Mouse (Mus musculus) layer of hippocampus, postnatal 10 days (tissue): Measurements from ENCODE around the gene Ispd. TPM values are rescaled to one million over a fixed set of nuclear protein-coding genes. Genes with fewer than 3 reads are reported as not detected.
"Not testable (repeated sequence)": the region's sequence is repeated elsewhere in the genome, so short reads cannot be mapped to it uniquely, and the experiment has no call there.

Source experiments
- DNase-seq, 2 experiments: peaks; one replicate each; pipeline ENCODE4 v3.0.0; 2021; ENCODE audit warnings: low spot score in 2 of 2
- long read RNA-seq: library from polyadenylated mRNA; stranded (forward); transcript quantifications from one replicate; pipeline ENCODE4 v2.0.0, GENCODE M21; 2023
- total RNA-seq, 2 experiments: library from RNA; stranded (reverse); gene quantifications; 2 replicates each; pipeline ENCODE4 v1.2.3; 2021

Gene Ispd
- total RNA-seq = 10 to 100 TPM; 12.1 to 13.7 TPM
- long read RNA-seq, transcript Ispd-201 (10 exons, 2,690 nt) = major isoform, 10 of 17 reads
- long read RNA-seq, partial matches to known transcripts = 0 of 17 reads
- long read RNA-seq, other reads (novel, unspliced or antisense) = 6 of 17 reads

GRCm38 (mm10) chr12:36381441-36382340 lies at the start of gene Ispd, which contains the start of gene D630036H23Rik:
TSS of gene Ispd (plus strand) at chr12:36381450.
TSS of gene D630036H23Rik (minus strand) at chr12:36382181.
- peak; percentile 79 to 87 for DNase-seq

- no peak for DNase-seq
Observed at GRCm38 (mm10) chr12:36332676-36333075, 48.6 kb upstream of the Ispd start.

GRCm38 (mm10) chr12:36333837-36334281 lies 47.4 kb upstream of the Ispd start:
- DNase-seq = no peak

GRCm38 (mm10) chr12:36344131-36344530 lies 37.1 kb upstream of the Ispd start:
- DNase-seq = no peak

- DNase-seq = no peak
Observed at GRCm38 (mm10) chr12:36360064-36360463, 21.2 kb upstream of the Ispd start.

- DNase-seq = no peak
Observed at GRCm38 (mm10) chr12:36360693-36361092, 20.6 kb upstream of the Ispd start.

GRCm38 (mm10) chr12:36364013-36364412 lies 17.2 kb upstream of the Ispd start:
- no peak for DNase-seq

- DNase-seq = no peak
Observed at GRCm38 (mm10) chr12:36373237-36373998, 7.8 kb upstream of the Ispd start.

- not testable (repeated sequence) for DNase-seq
Observed at GRCm38 (mm10) chr12:36376391-36376790, 4.9 kb upstream of the Ispd start.

GRCm38 (mm10) chr12:36380254-36380653 lies 996 bp upstream of the Ispd start:
- no peak for DNase-seq

GRCm38 (mm10) chr12:36380806-36381205 lies 444 bp upstream of the Ispd start:
- no peak for DNase-seq

- no peak for DNase-seq
Observed at GRCm38 (mm10) chr12:36385386-36385785, 4.1 kb downstream of the Ispd start.

- no peak for DNase-seq
Observed at GRCm38 (mm10) chr12:36386991-36387390, 5.7 kb downstream of the Ispd start.

GRCm38 (mm10) chr12:36395115-36395514 lies 13.9 kb downstream of the Ispd start:
- peak in 1 of 2 experiments; percentile 11 for DNase-seq

- no peak for DNase-seq
Observed at GRCm38 (mm10) chr12:36423677-36424076, 42.4 kb downstream of the Ispd start.

GRCm38 (mm10) chr12:36425258-36425657 lies 44.0 kb downstream of the Ispd start:
- DNase-seq = no peak

GRCm38 (mm10) chr12:36426163-36427045 lies 45.2 kb downstream of the Ispd start:
- no peak for DNase-seq

- DNase-seq = no peak
Observed at GRCm38 (mm10) chr12:36436956-36437355, 55.7 kb downstream of the Ispd start.

- DNase-seq = no peak
Observed at GRCm38 (mm10) chr12:36439396-36439795, 58.1 kb downstream of the Ispd start.

- no peak for DNase-seq
Observed at GRCm38 (mm10) chr12:36456002-36456401, 74.8 kb downstream of the Ispd start.

- DNase-seq = no peak
Observed at GRCm38 (mm10) chr12:36457726-36458125, 76.5 kb downstream of the Ispd start.
